Mouse (Mus musculus) limb, embryonic 14.5 days (tissue): Measurements from ENCODE around the gene Smarcd3. TPM values are rescaled to one million over a fixed set of nuclear protein-coding genes. Genes with fewer than 3 reads are reported as not detected.

Source experiments
- ATAC-seq: fragments of 200-750 bp; cut with Nextera tagmentation; 2 replicates; pipeline ENCODE4 v1.8.0; 2017; ENCODE audit warnings: low read depth, moderate number of reproducible peaks, moderate TSS enrichment; ENCODE audit not compliant: low FRiP score
- DNase-seq: peaks from one replicate; pipeline ENCODE4 v3.0.0-alpha.2; 2015; ENCODE audit warnings: low spot score
- H3K27ac ChIP-seq: fragments of 300-500 bp; sonication (generic); replicated peaks from 2 replicates; pipeline ENCODE4 v1.5.1; 2014; ENCODE audit warnings: low read depth, mild to moderate bottlenecking, low read length, moderate library complexity, mixed read lengths
- H3K27me3 ChIP-seq: fragments of 300-500 bp; sonication (generic); 2 replicates; pipeline ENCODE4 v1.6.1; 2014; ENCODE audit warnings: low read length, mixed read lengths; ENCODE audit not compliant: control insufficient read depth, insufficient read depth
- H3K36me3 ChIP-seq: fragments of 300-500 bp; sonication (generic); 2 replicates; pipeline ENCODE4 v1.6.1; 2014; ENCODE audit warnings: mild to moderate bottlenecking, low read length, moderate library complexity, mixed read lengths; ENCODE audit not compliant: control insufficient read depth, insufficient read depth
- H3K4me1 ChIP-seq: fragments of 300-500 bp; sonication (generic); 2 replicates; pipeline ENCODE4 v1.6.1; 2014; ENCODE audit warnings: antibody characterized with exemption, low read length, mixed read lengths; ENCODE audit not compliant: control insufficient read depth, insufficient read depth
- H3K4me2 ChIP-seq: fragments of 300-500 bp; sonication (generic); replicated peaks from 2 replicates; pipeline ENCODE4 v1.6.1; 2014; ENCODE audit warnings: low read depth, mild to moderate bottlenecking, low read length, moderate library complexity; ENCODE audit not compliant: severe bottlenecking
- H3K4me3 ChIP-seq: fragments of 300-500 bp; sonication (generic); replicated peaks from 2 replicates; pipeline ENCODE4 v1.5.1; 2014; ENCODE audit warnings: low read length
- H3K9ac ChIP-seq: fragments of 300-500 bp; sonication (generic); 2 replicates; pipeline ENCODE4 v1.6.1; 2014; ENCODE audit warnings: mild to moderate bottlenecking, low read depth, low read length, moderate library complexity; ENCODE audit not compliant: severe bottlenecking
- H3K9me3 ChIP-seq: fragments of 300-500 bp; sonication (generic); 2 replicates; pipeline ENCODE4 v1.6.1; 2016; ENCODE audit warnings: low read length; ENCODE audit not compliant: control insufficient read depth
- POLR2A ChIP-seq: fragments of 200-500 bp; IDR thresholded peaks from 2 replicates; pipeline ENCODE4 v1.8.0; 2012; ENCODE audit warnings: inconsistent platforms, mild to moderate bottlenecking, moderate library complexity, borderline replicate concordance; ENCODE audit not compliant: insufficient read depth, insufficient read length; ENCODE audit errors: extremely low read depth
- WGBS: fragments of 180-500 bp; shearing (Covaris S2); extraction: QIAGEN DNeasy Blood & Tissue Kit; methylation state at CpG from one replicate; pipeline ENCODE4 v1.1.7; 2014; 5-methylcytosine and 5-hydroxymethylcytosine counted together
- polyA plus RNA-seq, 2 experiments: library from polyadenylated mRNA; depleted of rRNA in 1 of 2; stranded (reverse) in 1 of 2; unstranded in 1 of 2; fragments of >200 nt; fragmentation: Nextera tagmentation in 1 of 2; extraction: Ambion mirVana in 1 of 2; gene quantifications; 2 replicates each; pipeline versions ENCODE4 v1.2.1 to v1.2.3; 2012 to 2014

The Smarcd3 gene
- polyA plus RNA-seq, 2 experiments, result 52.7 to 91.5 TPM

DNA sequence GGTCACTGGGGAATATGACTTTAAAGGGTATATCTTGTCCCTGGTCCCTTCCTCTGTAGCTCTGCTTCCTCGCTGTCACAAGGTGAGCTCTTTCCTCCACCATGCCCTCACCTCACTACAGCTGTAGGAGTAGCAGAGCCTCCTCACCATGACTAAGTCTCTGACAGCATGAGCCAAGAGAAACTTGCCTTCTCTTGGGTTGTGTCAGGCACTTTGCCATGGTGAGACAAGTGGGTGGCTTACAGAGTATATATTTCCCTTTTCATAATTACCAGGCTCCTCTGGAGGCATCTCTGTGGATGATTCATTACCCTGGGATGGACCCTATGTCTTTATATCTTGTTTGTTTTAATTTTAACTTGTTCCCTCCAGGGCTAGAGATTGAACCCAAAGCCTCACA lies 21.2 kb upstream of the Smarcd3 start:
- H3K4me2 ChIP-seq, result no peak overlapping the region
- no peak overlapping the region for H3K4me3 ChIP-seq
- no peaks in the 10 kb centered on the region for H3K4me1 ChIP-seq
- DNase-seq (no peak), ATAC-seq (no peak)
- no peaks in the 10 kb centered on the region for H3K36me3 ChIP-seq
- no peak overlapping the region for H3K9ac ChIP-seq
- 76% methylated on average over 1 of the region's 1 CpGs for WGBS
- TF ChIP-seq POLR2A, result no peak
- H3K9me3 ChIP-seq, result no peaks in the 10 kb centered on the region
- no peak overlapping the region for H3K27ac ChIP-seq
- H3K27me3 ChIP-seq, result no peaks in the 10 kb centered on the region

DNA sequence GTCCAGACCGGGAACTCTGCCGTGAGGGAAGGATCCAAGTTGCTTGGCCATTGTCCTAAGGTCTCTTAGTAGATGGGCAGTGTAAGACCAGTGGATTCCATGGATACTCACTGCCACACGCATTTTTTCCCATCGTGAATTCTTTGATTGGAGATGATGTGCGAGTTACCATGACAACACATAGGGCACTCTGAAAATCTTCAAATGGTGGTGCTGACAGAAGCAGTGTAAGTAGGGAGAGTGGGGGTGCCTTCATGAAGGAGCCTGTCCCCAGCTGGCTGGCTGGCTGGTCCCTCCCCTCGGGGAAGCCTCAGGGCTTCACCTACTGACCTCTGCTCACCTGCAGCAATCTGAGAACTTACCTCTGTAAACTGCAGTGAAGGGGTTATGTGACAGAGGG lies 14.9 kb upstream of the Smarcd3 start:
- Histone ChIP-seq H3K9me3 (no peaks in the 10 kb centered on the region), H3K36me3 (no peaks in the 10 kb centered on the region), H3K4me3 (no peak overlapping the region), H3K27ac (no peak overlapping the region), H3K4me1 (no peaks in the 10 kb centered on the region), H3K4me2 (no peak overlapping the region), H3K9ac (no peak overlapping the region), H3K27me3 (no peaks in the 10 kb centered on the region)
- DNase-seq (no peak), ATAC-seq (no peak)
- WGBS, result 71% methylated on average over 6 of the region's 6 CpGs
- no peak for TF ChIP-seq POLR2A

DNA sequence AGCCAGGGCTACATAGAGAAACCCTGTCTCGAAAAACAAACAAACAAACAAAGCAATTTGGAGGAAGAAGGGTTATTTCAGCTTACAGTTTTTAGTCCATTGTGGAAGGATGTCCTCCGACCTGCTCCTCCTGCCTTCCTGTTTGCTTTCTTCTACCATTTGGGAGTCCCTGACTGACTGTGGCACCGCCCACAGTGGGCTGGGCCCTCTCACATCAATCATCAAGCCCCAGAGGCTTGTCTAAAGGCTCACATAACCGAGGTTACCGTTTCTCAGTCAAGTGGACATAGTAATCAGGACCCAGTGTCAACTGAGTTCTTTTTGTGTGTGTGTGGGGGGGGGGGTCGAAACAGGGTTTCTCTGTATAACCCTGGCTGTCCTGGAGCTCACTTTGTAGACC lies 13.9 kb upstream of the Smarcd3 start:
- H3K27me3 ChIP-seq, result no peaks in the 10 kb centered on the region
- H3K27ac ChIP-seq, result no peak overlapping the region
- H3K4me1 ChIP-seq, result no peaks in the 10 kb centered on the region
- ATAC-seq, result no peak
- no peak overlapping the region for H3K4me3 ChIP-seq
- TF ChIP-seq POLR2A, result no peak
- no peaks in the 10 kb centered on the region for H3K36me3 ChIP-seq
- no peak overlapping the region for H3K4me2 ChIP-seq
- no peak for DNase-seq
- no peaks in the 10 kb centered on the region for H3K9me3 ChIP-seq
- H3K9ac ChIP-seq, result no peak overlapping the region
- WGBS, result 55% methylated on average over 6 of the region's 6 CpGs

DNA sequence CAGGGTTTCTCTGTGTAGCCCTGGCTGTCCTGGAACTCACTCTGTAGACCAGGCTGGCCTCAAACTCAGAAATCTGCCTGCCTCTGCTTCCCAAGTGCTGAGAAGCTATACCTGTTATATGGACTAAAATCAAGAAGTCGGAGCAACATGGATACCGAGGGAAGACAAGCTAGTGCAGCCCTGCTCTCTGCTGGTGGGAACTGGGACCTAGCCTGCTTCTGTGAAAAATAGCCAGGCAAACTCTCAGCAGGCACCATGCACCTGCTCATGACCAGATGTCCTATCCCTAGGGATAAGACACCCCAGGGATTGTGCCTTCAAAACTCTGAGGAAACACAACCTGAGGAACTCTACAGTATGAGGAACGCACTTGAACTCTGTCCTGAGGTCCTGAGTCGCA lies 12.8 kb upstream of the Smarcd3 start:
- Histone ChIP-seq H3K27me3 (no peaks in the 10 kb centered on the region), H3K4me2 (no peak overlapping the region), H3K9me3 (no peaks in the 10 kb centered on the region), H3K4me3 (no peak overlapping the region), H3K4me1 (no peaks in the 10 kb centered on the region), H3K36me3 (no peaks in the 10 kb centered on the region), H3K9ac (no peak overlapping the region), H3K27ac (no peak overlapping the region)
- ATAC-seq (no peak), DNase-seq (no peak)
- 74% methylated on average over 4 of the region's 4 CpGs for WGBS
- no peak for TF ChIP-seq POLR2A

DNA sequence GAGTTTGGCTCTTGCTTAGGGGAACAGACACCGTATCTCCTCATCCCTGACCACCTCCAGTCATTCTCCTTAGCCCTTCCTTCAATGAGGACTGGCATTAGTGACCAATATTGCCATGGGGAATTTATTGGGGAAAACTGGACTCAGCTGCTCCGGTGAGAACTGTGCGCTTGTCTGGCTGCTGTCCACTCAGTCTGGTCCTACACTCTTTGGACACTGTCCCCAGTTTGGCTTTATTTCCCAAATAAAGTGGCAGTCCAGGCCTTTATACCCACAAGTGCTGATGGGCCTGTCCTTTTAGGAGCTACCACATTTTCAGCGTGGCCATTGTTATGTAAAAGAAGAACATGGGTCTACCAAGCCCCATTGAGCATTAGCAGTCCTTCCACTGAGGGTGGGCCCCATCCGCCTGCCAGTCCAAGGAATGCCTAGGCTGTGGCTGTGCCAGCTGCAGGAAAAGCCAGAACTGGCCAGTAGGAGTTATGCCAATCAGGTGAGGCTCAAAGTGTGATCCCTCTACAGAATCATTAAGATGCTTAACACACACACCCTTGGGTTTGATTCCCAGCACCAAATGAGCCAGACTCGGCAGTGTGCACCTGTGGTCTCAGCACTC lies 11.4 kb upstream of the Smarcd3 start:
- no peak for TF ChIP-seq POLR2A
- no peak overlapping the region for H3K4me2 ChIP-seq
- no peak overlapping the region for H3K9ac ChIP-seq
- no peaks in the 10 kb centered on the region for H3K9me3 ChIP-seq
- DNase-seq (no peak), ATAC-seq (no peak)
- no peaks in the 10 kb centered on the region for H3K4me1 ChIP-seq
- no peaks in the 10 kb centered on the region for H3K27me3 ChIP-seq
- no peak overlapping the region for H3K4me3 ChIP-seq
- no peak overlapping the region for H3K27ac ChIP-seq
- no peaks in the 10 kb centered on the region for H3K36me3 ChIP-seq
- WGBS, result 75% methylated on average over 6 of the region's 6 CpGs

DNA sequence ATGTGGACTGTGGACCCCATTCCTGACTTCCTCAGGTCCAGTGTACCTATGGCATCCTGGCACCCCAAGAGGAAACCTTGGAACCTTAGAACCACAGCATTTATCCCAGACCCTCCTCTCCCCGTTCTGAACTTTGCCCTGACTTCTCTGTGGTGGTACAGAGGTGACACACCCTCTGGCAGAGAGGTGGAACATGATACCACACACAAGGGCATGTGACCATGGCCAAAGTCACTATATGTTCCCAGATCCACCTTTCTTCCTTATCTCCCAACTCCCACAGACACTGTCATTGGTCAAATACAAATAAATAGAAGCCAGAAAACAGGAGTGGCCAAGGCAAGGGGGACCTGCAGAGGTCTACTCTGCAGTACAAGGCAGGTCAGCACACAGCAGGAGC lies 10.9 kb upstream of the Smarcd3 start:
- ATAC-seq, result no peak
- no peak overlapping the region for H3K4me2 ChIP-seq
- no peak overlapping the region for H3K9ac ChIP-seq
- no peaks in the 10 kb centered on the region for H3K27me3 ChIP-seq
- no peaks in the 10 kb centered on the region for H3K36me3 ChIP-seq
- H3K4me1 ChIP-seq, result no peaks in the 10 kb centered on the region
- no peak for DNase-seq
- no peak overlapping the region for H3K4me3 ChIP-seq
- H3K9me3 ChIP-seq, result no peaks in the 10 kb centered on the region
- no peak for TF ChIP-seq POLR2A
- no peak overlapping the region for H3K27ac ChIP-seq
- WGBS, result 75% methylated on average over 1 of the region's 1 CpGs
